Mouse (Mus musculus) ES-E14 (cell line): ENCODE results near the gene Lasp1. TPM values are rescaled to one million over a fixed set of nuclear protein-coding genes. Genes with fewer than 3 reads are reported as not detected.
"Not testable (repeated sequence)": the region's sequence is repeated elsewhere in the genome, so short reads cannot be mapped to it uniquely, and the experiment has no call there.

Experiments
- DNase-seq: peaks from one replicate; pipeline ENCODE4 v3.0.0-alpha.2; 2013; ENCODE audit warnings: low read depth, low spot score
- H3K27ac ChIP-seq: 2 replicates; pipeline ENCODE4 v1.5.1; 2012; ENCODE audit warnings: low read depth, mild to moderate bottlenecking, low read length, moderate library complexity, mixed read lengths; ENCODE audit not compliant: poor library complexity, insufficient read depth, severe bottlenecking
- H3K36me3 ChIP-seq: 2 replicates; pipeline ENCODE4 v1.6.1; 2012; ENCODE audit warnings: mild to moderate bottlenecking, low read length, moderate library complexity, mixed read lengths; ENCODE audit not compliant: control insufficient read depth, poor library complexity, insufficient read depth, severe bottlenecking
- H3K4me1 ChIP-seq, 2 experiments: fragments of 150-350 bp in 1 of 2; sonication (generic) in 1 of 2; 2 replicates each; pipeline ENCODE4 v1.6.1; 2012; ENCODE audit warnings: low read length in 2 of 2, mild to moderate bottlenecking in 1 of 2, mixed read lengths in 1 of 2; ENCODE audit not compliant: control insufficient read depth in 2 of 2, insufficient read depth in 2 of 2, poor library complexity in 1 of 2
- H3K4me3 ChIP-seq, 2 experiments: fragments of 150-350 bp in 1 of 2; sonication (generic) in 1 of 2; 2 replicates each; pipeline ENCODE4 v1.5.1; 2012; ENCODE audit warnings: low read length in 2 of 2, low read depth in 1 of 2, mild to moderate bottlenecking in 1 of 2, mixed read lengths in 1 of 2; ENCODE audit not compliant: insufficient read depth in 1 of 2, poor library complexity in 1 of 2, severe bottlenecking in 1 of 2
- H3K9ac ChIP-seq: 2 replicates; pipeline ENCODE4 v1.6.1; 2012; ENCODE audit warnings: low read depth, mild to moderate bottlenecking, low read length, mixed read lengths; ENCODE audit not compliant: poor library complexity, insufficient read depth, severe bottlenecking
- H3K9me3 ChIP-seq: fragments of 150-350 bp; sonication (generic); 2 replicates; pipeline ENCODE4 v1.6.1; 2012; ENCODE audit warnings: low read depth, mild to moderate bottlenecking, low read length; ENCODE audit not compliant: control insufficient read depth, insufficient read depth
- CHD2 ChIP-seq: IDR thresholded peaks from 2 replicates; pipeline ENCODE4 v1.6.1; 2014; ENCODE audit warnings: mild to moderate bottlenecking, low read depth, low read length, inconsistent platforms
- HCFC1 ChIP-seq: IDR thresholded peaks from 2 replicates; pipeline ENCODE4 v1.6.1; 2012; ENCODE audit warnings: low read length, inconsistent platforms, borderline replicate concordance; ENCODE audit not compliant: insufficient read depth
- MAFK ChIP-seq: IDR thresholded peaks from 2 replicates; pipeline ENCODE4 v1.6.1; 2014; ENCODE audit warnings: mild to moderate bottlenecking, low read depth, low read length, inconsistent platforms; ENCODE audit not compliant: insufficient read depth
- ZC3H11A ChIP-seq: IDR thresholded peaks from 2 replicates; pipeline ENCODE4 v1.6.1; 2012; ENCODE audit warnings: low read depth, mild to moderate bottlenecking, inconsistent platforms, low read length, borderline replicate concordance
- ZNF384 ChIP-seq: IDR thresholded peaks from 2 replicates; pipeline ENCODE4 v1.6.1; 2012; ENCODE audit warnings: low read depth, low read length, inconsistent platforms
- in situ Hi-C, 2 experiments: fragments of 600-800 bp; cut with MboI; formaldehyde crosslinking; loops; one replicate each; pipeline ENCODE4 v1.15.1; 2025; ENCODE audit warnings: low sequenced_read_pairs in 2 of 2, inconsistent platforms in 1 of 2; ENCODE audit not compliant: unreplicated experiment in 2 of 2
- total RNA-seq: library from RNA; depleted of rRNA; stranded (reverse); fragments of 300-350 nt; gene quantifications from 2 replicates; pipeline ENCODE4 v1.2.3, GENCODE M21; 2012

Lasp1 gene
- total RNA-seq, 1 experiment, result 147 TPM

GRCm38 (mm10) chr11:97833352-97833751 is 34.6 kb downstream of the Lasp1 start:
- TF ChIP-seq ZC3H11A (no peak), CHD2 (no peak), MAFK (no peak), ZNF384 (no peak), HCFC1 (no peak)
- no peak overlapping the region for H3K4me3 ChIP-seq
- no peak for DNase-seq
- no peaks in the 10 kb centered on the region for H3K9me3 ChIP-seq
- peaks cover 2 to 30% of the 10 kb centered on the region in 2 experiments; a peak in 2 of 4 replicates for H3K4me1 ChIP-seq
- no peak overlapping the region for H3K27ac ChIP-seq
- no peak overlapping the region for H3K9ac ChIP-seq
- in situ Hi-C loops, result no loop called here
- H3K36me3 ChIP-seq, result peaks cover 57% of the 10 kb centered on the region

DNA sequence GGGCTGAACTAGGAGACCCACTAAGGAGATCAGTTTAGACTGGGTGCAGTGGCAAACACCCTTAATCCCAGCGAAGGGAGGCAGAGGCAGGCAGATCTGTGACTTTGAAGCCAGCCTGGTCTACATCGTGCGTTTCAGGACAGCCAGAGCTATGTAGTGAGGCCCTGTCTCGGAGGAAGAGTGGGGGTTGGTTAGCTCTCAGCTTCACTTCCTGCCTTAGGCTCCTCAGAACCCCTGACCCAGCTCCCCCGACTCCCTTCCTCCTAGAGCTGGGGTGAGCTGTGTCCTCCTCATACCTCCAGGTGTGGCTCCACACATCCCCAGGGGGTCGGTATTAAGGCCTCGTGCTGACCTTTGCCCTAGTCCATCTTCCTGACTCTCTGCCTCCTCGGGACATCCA is 37.7 kb downstream of the Lasp1 start:
- in situ Hi-C loops, result no loop called here
- no peak overlapping the region for H3K27ac ChIP-seq
- H3K9ac ChIP-seq, result no peak overlapping the region
- H3K4me3 ChIP-seq, result no peak overlapping the region
- peaks cover 0 to 25% of the 10 kb centered on the region in 2 experiments; a peak in 2 of 4 replicates for H3K4me1 ChIP-seq
- H3K9me3 ChIP-seq, result no peaks in the 10 kb centered on the region
- TF ChIP-seq HCFC1 (no peak), CHD2 (no peak), ZNF384 (no peak), MAFK (no peak), ZC3H11A (no peak)
- peaks cover 48% of the 10 kb centered on the region for H3K36me3 ChIP-seq
- DNase-seq, result no peak

DNA sequence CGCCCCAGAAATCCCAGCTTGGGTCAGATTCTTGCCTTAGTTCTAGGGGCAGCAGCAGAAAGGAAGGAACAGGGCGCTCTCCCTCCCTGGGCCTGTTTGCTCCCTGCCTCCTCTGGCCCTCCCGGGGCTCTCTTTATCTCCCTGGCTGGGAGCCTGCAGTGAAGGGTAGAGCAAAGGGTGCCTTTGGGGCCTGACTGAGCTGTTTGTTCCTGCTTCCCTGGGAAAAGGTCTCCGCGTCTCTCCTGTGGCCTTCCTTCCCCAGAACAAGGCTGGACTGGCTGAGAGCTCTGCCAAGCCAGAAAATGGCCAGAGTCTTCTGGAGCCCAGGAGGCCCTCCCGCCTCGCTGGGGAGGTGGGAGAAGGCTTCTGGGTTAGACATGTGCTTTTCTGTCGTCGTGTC is 38.3 kb downstream of the Lasp1 start:
- DNase-seq, H3K4me3 ChIP-seq, H3K27ac ChIP-seq, H3K9me3 ChIP-seq, in situ Hi-C loops, H3K9ac ChIP-seq: not testable (repeated sequence)
- H3K4me1 ChIP-seq, result peaks cover 0 to 26% of the 10 kb centered on the region in 2 experiments; a peak in 2 of 4 replicates
- peaks cover 43% of the 10 kb centered on the region for H3K36me3 ChIP-seq

DNA sequence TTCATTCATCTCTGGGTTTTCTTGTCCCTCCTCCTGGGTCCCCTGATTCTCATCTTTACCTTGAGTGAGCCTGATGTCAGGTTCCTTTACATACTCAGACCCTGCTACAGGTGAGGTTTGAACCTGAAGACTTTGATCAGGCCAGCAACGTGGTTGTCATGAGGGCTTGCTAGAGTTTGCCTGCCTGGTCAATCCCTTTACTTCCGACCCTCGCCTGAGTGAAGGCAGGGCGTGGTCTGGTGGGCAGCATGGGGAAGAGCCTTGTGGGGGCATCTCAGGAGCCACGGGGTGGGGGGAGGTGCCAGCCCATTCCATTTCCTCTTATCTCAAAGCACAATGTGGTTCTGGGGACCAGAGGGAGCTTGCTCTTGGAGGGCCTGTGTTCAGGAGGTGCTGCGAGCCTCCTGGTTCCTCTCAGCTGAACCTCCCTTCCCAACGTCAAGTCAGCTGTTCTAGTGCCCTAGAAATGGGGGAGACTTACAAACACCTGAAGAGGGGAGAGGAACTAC is 38.9 kb downstream of the Lasp1 start:
- no peak overlapping the region for H3K4me3 ChIP-seq
- in situ Hi-C loops, result no loop called here
- peaks cover 43% of the 10 kb centered on the region for H3K36me3 ChIP-seq
- no peak overlapping the region for H3K9ac ChIP-seq
- H3K27ac ChIP-seq, result no peak overlapping the region
- no peak for TF ChIP-seq CHD2
- TF ChIP-seq HCFC1, result no peak
- no peak for TF ChIP-seq ZC3H11A
- TF ChIP-seq ZNF384, result no peak
- no peak for TF ChIP-seq MAFK
- no peaks in the 10 kb centered on the region for H3K9me3 ChIP-seq
- no peak for DNase-seq
- H3K4me1 ChIP-seq, result peaks cover 0 to 25% of the 10 kb centered on the region in 2 experiments; a peak in 2 of 4 replicates
